ENCODE assay signal across 9 mouse cellular contexts in the genomic region with DNA sequence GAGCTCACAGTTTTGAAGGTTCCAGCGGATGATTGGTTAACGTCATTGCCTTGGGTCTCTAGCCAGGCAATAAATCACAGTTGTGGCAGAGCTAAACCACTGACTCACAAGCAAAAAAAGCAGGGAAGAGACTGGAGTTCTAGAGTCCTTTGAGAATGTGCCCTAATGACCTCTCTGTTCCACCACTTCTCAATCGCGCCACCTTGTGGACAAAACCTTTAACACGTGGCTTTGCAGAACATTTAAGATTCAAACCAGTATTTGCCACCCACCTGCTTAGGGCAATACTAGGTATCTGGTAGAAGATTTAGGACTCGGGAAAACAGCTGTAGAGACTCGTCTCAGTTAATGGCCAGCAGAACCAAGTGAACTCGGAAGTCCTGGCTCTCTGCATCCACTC.
DNase-seq lines count a peak whose midpoint lies in the region; ATAC-seq and TF ChIP-seq lines count a peak whose summit lies in the region.
"Had no signal": no experiment of that assay in that cellular context is flagged by ENCODE, and none has a peak within 500 bp of the region (broad histone marks: within the 10 kb centered on the region; RNA-seq: fewer than 3 reads in every experiment).

No protein-coding gene starts in this region.

- TF ChIP-seq EP300 in liver, embryonic 14.5 days (IDR thresholded peaks at IDR 0.05; ENCODE audit: low read depth): no peak

- H3K9ac ChIP-seq in liver, embryonic 14.5 days (replicated peaks): no peak overlapping the region
- no peak overlapping the region for H3K9ac ChIP-seq in forebrain, embryonic 13.5 days
- H3K9ac ChIP-seq: lung, embryonic 15.5 days had no signal

- ATAC-seq in liver, embryonic 14.5 days (ENCODE audit: insufficient read depth): no peak
- ATAC-seq in forebrain, embryonic 13.5 days: no peak
- ATAC-seq in inflammation-experienced regulatory T-cells, adult 6 months: no peak

- H3K27me3 ChIP-seq in thymus, adult 2 months (ENCODE audit: control insufficient read depth, insufficient read depth, low read length): no peaks in the 10 kb centered on the region
- no peaks in the 10 kb centered on the region for H3K27me3 ChIP-seq in cerebellum, adult 2 months (ENCODE audit: control insufficient read depth, insufficient read depth, low read length)
- no peaks in the 10 kb centered on the region for H3K27me3 ChIP-seq in liver, embryonic 14.5 days (ENCODE audit: control insufficient read depth, insufficient read depth, low read length)
- no peaks in the 10 kb centered on the region for H3K27me3 ChIP-seq in forebrain, embryonic 13.5 days
- H3K27me3 ChIP-seq: lung, embryonic 15.5 days had no signal

- intact Hi-C loops in heart, postnatal 14 days (cut with DNase I): loop anchor here (2.0 kb wide), 1 partner anchor 244 kb away; no protein-coding TSS in a partner anchor
- intact Hi-C loops in heart, postnatal 25 days (cut with DNase I): loop anchor here (2.0 kb wide), 1 partner anchor 244 kb away; no protein-coding TSS in a partner anchor

- no peak for TF ChIP-seq POLR2A in thymus, adult 2 months (IDR thresholded peaks at IDR 0.05; ENCODE audit: control insufficient read depth, extremely low read depth, insufficient read depth, low read length, poor library complexity)
- TF ChIP-seq POLR2A in cerebellum, adult 2 months (IDR thresholded peaks at IDR 0.05; ENCODE audit: borderline replicate concordance, insufficient read depth, low read length): no peak

- no peak overlapping the region for H3K27ac ChIP-seq in thymus, adult 2 months (ENCODE audit: control insufficient read depth, insufficient read depth, low read length)
- H3K27ac ChIP-seq in cerebellum, adult 2 months (ENCODE audit: insufficient read depth, low read length): no peak overlapping the region
- no peak overlapping the region for H3K27ac ChIP-seq in liver, embryonic 14.5 days
- no peak overlapping the region for H3K27ac ChIP-seq in forebrain, embryonic 13.5 days
- H3K27ac ChIP-seq: lung, embryonic 15.5 days had no signal

- 51% methylated on average over 8 of the region's 8 CpGs for WGBS in thymus, adult 2 months
- WGBS in cerebellum, adult 2 months: 40% methylated on average over 8 of the region's 8 CpGs
- 33% methylated on average over 8 of the region's 8 CpGs for WGBS in liver, embryonic 14.5 days (ENCODE audit: insufficient replicate concordance)
- WGBS in forebrain, embryonic 13.5 days: 55% methylated on average over 8 of the region's 8 CpGs

- H3K36me3 ChIP-seq in thymus, adult 2 months (ENCODE audit: control insufficient read depth, insufficient read depth, low read length): no peaks in the 10 kb centered on the region
- H3K36me3 ChIP-seq in liver, embryonic 14.5 days (replicated peaks; ENCODE audit: control insufficient read depth, insufficient read depth, low read depth): no peaks in the 10 kb centered on the region
- no peaks in the 10 kb centered on the region for H3K36me3 ChIP-seq in forebrain, embryonic 13.5 days (ENCODE audit: poor library complexity, severe bottlenecking)
- H3K36me3 ChIP-seq: lung, embryonic 15.5 days had no signal

- peak; percentile 22 to 51 for DNase-seq in heart, postnatal 14 days
- DNase-seq in heart, postnatal 25 days (ENCODE audit: low spot score): no peak
- DNase-seq in thymus, adult 2 months: peak; percentile 8
- no peak for DNase-seq in thymus, postnatal 0 days (ENCODE audit: low spot score)
- DNase-seq in cerebellum, adult 2 months: peak; percentile 12 to 43
- no peak for DNase-seq in liver, embryonic 14.5 days (ENCODE audit: low read depth in 3 of 3, low spot score in 3 of 3)

- no peak overlapping the region for H3K4me2 ChIP-seq in liver, embryonic 14.5 days (ENCODE audit: low read depth)
- no peak overlapping the region for H3K4me2 ChIP-seq in forebrain, embryonic 13.5 days
- H3K4me2 ChIP-seq: lung, embryonic 15.5 days had no signal

- TF ChIP-seq CTCF in thymus, adult 2 months (IDR thresholded peaks at IDR 0.05; ENCODE audit: borderline replicate concordance, control insufficient read depth, extremely low read depth, insufficient read depth, low read length, poor library complexity): no peak
- peak; percentile 22; the same call in 1 of the 2 replicates for TF ChIP-seq CTCF in cerebellum, adult 2 months (IDR thresholded peaks at IDR 0.05; ENCODE audit: borderline replicate concordance, insufficient read depth, low read depth, low read length)
- peak; percentile 35; the same call in 1 of the 2 replicates for TF ChIP-seq CTCF in liver, embryonic 14.5 days (IDR thresholded peaks at IDR 0.05; ENCODE audit: low read depth)

- H3K4me1 ChIP-seq in thymus, adult 2 months (replicated peaks; ENCODE audit: control insufficient read depth, insufficient read depth, low read length): no peaks in the 10 kb centered on the region
- no peaks in the 10 kb centered on the region for H3K4me1 ChIP-seq in cerebellum, adult 2 months (ENCODE audit: control insufficient read depth, insufficient read depth, low read length)
- no peaks in the 10 kb centered on the region for H3K4me1 ChIP-seq in liver, embryonic 14.5 days (replicated peaks; ENCODE audit: control insufficient read depth in 2 of 2, insufficient read depth in 2 of 2, low read length in 1 of 2)
- no peaks in the 10 kb centered on the region for H3K4me1 ChIP-seq in forebrain, embryonic 13.5 days
- H3K4me1 ChIP-seq: lung, embryonic 15.5 days had no signal

- no peak overlapping the region for H3K4me3 ChIP-seq in thymus, adult 2 months (ENCODE audit: control insufficient read depth, insufficient read depth, low read length)
- no peak overlapping the region for H3K4me3 ChIP-seq in cerebellum, adult 2 months (replicated peaks; ENCODE audit: insufficient read depth, low read depth, low read length)
- no peak overlapping the region for H3K4me3 ChIP-seq in liver, embryonic 14.5 days (ENCODE audit: insufficient read depth in 1 of 2, low read depth in 2 of 2, low read length in 2 of 2)
- no peak overlapping the region for H3K4me3 ChIP-seq in forebrain, embryonic 13.5 days
- H3K4me3 ChIP-seq: lung, embryonic 15.5 days had no signal

- no peaks in the 10 kb centered on the region for H3K9me3 ChIP-seq in liver, embryonic 14.5 days (ENCODE audit: control insufficient read depth, low read length)
- H3K9me3 ChIP-seq in forebrain, embryonic 13.5 days (replicated peaks): no peaks in the 10 kb centered on the region
- H3K9me3 ChIP-seq: lung, embryonic 15.5 days had no signal

Comparison
In these comparisons a context has a peak if more than half of its experiments do, and no peak if none do; other contexts are left out.
1. DNase-seq: peak in heart, postnatal 14 days (2 of 2), thymus, adult 2 months (single experiment) and cerebellum, adult 2 months (2 of 2); none in heart, postnatal 25 days (single experiment), thymus, postnatal 0 days (single experiment) and liver, embryonic 14.5 days (0 of 3).